Mouse (Mus musculus): Measurements from ENCODE around the gene Itpr2.

Itpr2 gene

GRCm38 (mm10) chr6:146509891-146510290 is 7.9 kb upstream of the Itpr2 start:
- no peak for DNase-seq (ENCODE audit: extremely low spot score)

GRCm38 (mm10) chr6:146504459-146504858 is 2.4 kb upstream of the Itpr2 start:
- no peak for DNase-seq (ENCODE audit: extremely low spot score)

GRCm38 (mm10) chr6:146502856-146503255 is 833 bp upstream of the Itpr2 start:
- no peak for DNase-seq (ENCODE audit: extremely low spot score)

- DNase-seq (ENCODE audit: extremely low spot score) = no peak
Observed at GRCm38 (mm10) chr6:146501316-146501865, 632 bp downstream of the Itpr2 start.

GRCm38 (mm10) chr6:146500771-146501170 is 1.3 kb downstream of the Itpr2 start:
- DNase-seq (ENCODE audit: extremely low spot score) = no peak

GRCm38 (mm10) chr6:146500206-146500605 is 1.8 kb downstream of the Itpr2 start:
- no peak for DNase-seq (ENCODE audit: extremely low spot score)

GRCm38 (mm10) chr6:146499566-146499965 is 2.5 kb downstream of the Itpr2 start:
- no peak for DNase-seq (ENCODE audit: extremely low spot score)

- no peak for DNase-seq (ENCODE audit: extremely low spot score)
Observed at GRCm38 (mm10) chr6:146498416-146498815, 3.6 kb downstream of the Itpr2 start.

GRCm38 (mm10) chr6:146497866-146498265 is 4.2 kb downstream of the Itpr2 start:
- DNase-seq (ENCODE audit: extremely low spot score) = no peak

- DNase-seq (ENCODE audit: extremely low spot score) = no peak
Observed at GRCm38 (mm10) chr6:146497435-146497834, 4.6 kb downstream of the Itpr2 start.

GRCm38 (mm10) chr6:146491680-146492079 is 10.3 kb downstream of the Itpr2 start:
- DNase-seq (ENCODE audit: extremely low spot score) = no peak

GRCm38 (mm10) chr6:146490416-146490960 is 11.5 kb downstream of the Itpr2 start:
- DNase-seq (ENCODE audit: extremely low spot score) = no peak

- DNase-seq (ENCODE audit: extremely low spot score) = no peak
Observed at GRCm38 (mm10) chr6:146489841-146490240, 12.2 kb downstream of the Itpr2 start.

- DNase-seq (ENCODE audit: extremely low spot score) = no peak
Observed at GRCm38 (mm10) chr6:146488749-146489148, 13.3 kb downstream of the Itpr2 start.

- no peak for DNase-seq (ENCODE audit: extremely low spot score)
Observed at GRCm38 (mm10) chr6:146487079-146487478, 14.9 kb downstream of the Itpr2 start.

GRCm38 (mm10) chr6:146486073-146486472 is 15.9 kb downstream of the Itpr2 start:
- DNase-seq (ENCODE audit: extremely low spot score) = no peak

- DNase-seq (ENCODE audit: extremely low spot score) = no peak
Observed at GRCm38 (mm10) chr6:146481441-146481840, 20.6 kb downstream of the Itpr2 start.

GRCm38 (mm10) chr6:146480925-146481324 is 21.1 kb downstream of the Itpr2 start:
- DNase-seq (ENCODE audit: extremely low spot score) = no peak

- no peak for DNase-seq (ENCODE audit: extremely low spot score)
Observed at GRCm38 (mm10) chr6:146478888-146479683, 22.9 kb downstream of the Itpr2 start.

- no peak for DNase-seq (ENCODE audit: extremely low spot score)
Observed at GRCm38 (mm10) chr6:146476865-146477264, 25.2 kb downstream of the Itpr2 start.

GRCm38 (mm10) chr6:146474166-146474565 is 27.9 kb downstream of the Itpr2 start:
- no peak for DNase-seq (ENCODE audit: extremely low spot score)

GRCm38 (mm10) chr6:146473216-146473955 is 28.6 kb downstream of the Itpr2 start:
- no peak for DNase-seq (ENCODE audit: extremely low spot score)

Measured in embryo, embryonic 9.5 days (tissue).